Mouse (Mus musculus) heart, postnatal 10 days (tissue): ENCODE measurements around the gene Atxn2. TPM values are rescaled to one million over a fixed set of nuclear protein-coding genes. Genes with fewer than 3 reads are reported as not detected.
"Not testable (repeated sequence)": the region's sequence is repeated elsewhere in the genome, so short reads cannot be mapped to it uniquely, and the experiment has no call there.

ENCODE experiments used
- DNase-seq, 2 experiments: peaks; one replicate each; pipeline ENCODE4 v3.0.0; 2021
- intact Hi-C: fragments of 180-260 bp; cut with DNase I; formaldehyde crosslinking; loops from one replicate; pipeline ENCODE4 v1.15.1; 2025
- total RNA-seq, 2 experiments: library from RNA; stranded (reverse); gene quantifications; 2 replicates each; pipeline ENCODE4 v1.2.3; 2021

Atxn2 gene
- total RNA-seq = 100 to 1,000 TPM; 173 to 177 TPM

- peak; percentile 90 to 91 for DNase-seq
- intact Hi-C loops = loop anchor here (5.0 kb wide), 2 partner anchors 131 to 259 kb away; partner anchors contain the start of genes Erp29 and Tmem116
These were observed at the start of gene Atxn2 for GRCm38 (mm10) chr5:121711174-121711927. Gene Atxn2, plus strand, starts transcription at chr5:121711337.

- intact Hi-C loops = no loop called here
- DNase-seq = no peak
These were observed 49.6 kb upstream of the Atxn2 start for GRCm38 (mm10) chr5:121661494-121661893.

GRCm38 (mm10) chr5:121663456-121663855, 47.7 kb upstream of the Atxn2 start:
- DNase-seq = no peak
- intact Hi-C loops = no loop called here

- intact Hi-C loops = no loop called here
- no peak for DNase-seq
These were observed 47.1 kb upstream of the Atxn2 start for GRCm38 (mm10) chr5:121664078-121664477.

- intact Hi-C loops = no loop called here
These were observed 46.2 kb upstream of the Atxn2 start for GRCm38 (mm10) chr5:121664971-121665370.

GRCm38 (mm10) chr5:121667067-121667466, 44.1 kb upstream of the Atxn2 start:
- DNase-seq = no peak
- intact Hi-C loops = no loop called here

More at GRCm38 (mm10) chr5:121664971-121665370, 46.2 kb upstream of the Atxn2 start:
- DNase-seq = no peak

- intact Hi-C loops = no loop called here
- DNase-seq = no peak
These were observed 42.7 kb upstream of the Atxn2 start for GRCm38 (mm10) chr5:121668411-121668810.

- DNase-seq = peak in 1 of 2 experiments; percentile 35
- intact Hi-C loops = no loop called here
These were observed 40.7 kb upstream of the Atxn2 start for GRCm38 (mm10) chr5:121670412-121670811.

- intact Hi-C loops = no loop called here
- no peak for DNase-seq
These were observed 28.9 kb upstream of the Atxn2 start for GRCm38 (mm10) chr5:121682250-121682649.

- DNase-seq = no peak
- intact Hi-C loops = no loop called here
These were observed 25.6 kb upstream of the Atxn2 start for GRCm38 (mm10) chr5:121685495-121685894.

- peak; percentile 27 to 41 for DNase-seq
These were observed 24.8 kb upstream of the Atxn2 start for GRCm38 (mm10) chr5:121686113-121686898.

GRCm38 (mm10) chr5:121690482-121691211, 20.5 kb upstream of the Atxn2 start:
- peak; percentile 56 to 60 for DNase-seq
- intact Hi-C loops = no loop called here

More at GRCm38 (mm10) chr5:121686113-121686898, 24.8 kb upstream of the Atxn2 start:
- intact Hi-C loops = no loop called here

- DNase-seq, intact Hi-C loops: not testable (repeated sequence)
These were observed 19.7 kb upstream of the Atxn2 start for GRCm38 (mm10) chr5:121691436-121691835.

- no peak for DNase-seq
- intact Hi-C loops = no loop called here
These were observed 18.2 kb upstream of the Atxn2 start for GRCm38 (mm10) chr5:121692897-121693296.

- intact Hi-C loops = no loop called here
These were observed 14.4 kb upstream of the Atxn2 start for GRCm38 (mm10) chr5:121696761-121697160.

GRCm38 (mm10) chr5:121699891-121700290, 11.2 kb upstream of the Atxn2 start:
- DNase-seq = no peak
- intact Hi-C loops = no loop called here

More at GRCm38 (mm10) chr5:121696761-121697160, 14.4 kb upstream of the Atxn2 start:
- DNase-seq = no peak

GRCm38 (mm10) chr5:121700496-121700895, 10.6 kb upstream of the Atxn2 start:
- DNase-seq = no peak
- intact Hi-C loops = no loop called here

GRCm38 (mm10) chr5:121701111-121701769, 9.9 kb upstream of the Atxn2 start:
- no peak for DNase-seq
- intact Hi-C loops = no loop called here

GRCm38 (mm10) chr5:121703341-121703740, 7.8 kb upstream of the Atxn2 start:
- intact Hi-C loops = no loop called here

GRCm38 (mm10) chr5:121704512-121705248, 6.5 kb upstream of the Atxn2 start:
- DNase-seq = no peak
- intact Hi-C loops = no loop called here

More at GRCm38 (mm10) chr5:121703341-121703740, 7.8 kb upstream of the Atxn2 start:
- DNase-seq = no peak
